Mouse (Mus musculus): ENCODE data around the gene Clpb. TPM values are rescaled to one million over a fixed set of nuclear protein-coding genes. Genes with fewer than 3 reads are reported as not detected.

The Clpb gene
- total RNA-seq, 1 experiment from 2014 or later: 14.6 TPM

GRCm38 (mm10) chr7:101702706-101703105 is 39.3 kb downstream of the Clpb start:
- ATAC-seq (replicated peaks; ENCODE audit: insufficient number of reproducible peaks, low FRiP score, low TSS enrichment, poor library complexity, severe bottlenecking): no peak

DNA sequence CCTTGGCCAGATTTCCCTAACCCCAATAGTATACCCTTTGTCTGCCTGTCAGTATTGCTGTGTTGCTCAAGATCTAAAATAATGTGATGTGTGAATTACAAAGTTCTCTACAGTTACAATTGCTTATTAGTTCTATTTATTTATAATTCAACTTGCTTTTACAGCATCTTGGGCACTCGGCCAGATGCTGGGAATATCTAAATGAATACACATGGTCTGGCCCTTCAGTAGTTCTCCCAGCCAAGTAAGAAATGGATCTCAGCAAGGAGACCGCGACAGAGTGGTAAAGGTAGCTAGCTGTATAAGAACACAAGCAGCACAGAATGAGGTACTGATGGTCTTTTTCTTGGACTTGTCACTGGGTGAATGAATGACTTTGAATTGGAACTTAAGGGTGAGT is 46.2 kb downstream of the Clpb start:
- ATAC-seq (replicated peaks; ENCODE audit: insufficient number of reproducible peaks, low FRiP score, low TSS enrichment, poor library complexity, severe bottlenecking): no peak

DNA sequence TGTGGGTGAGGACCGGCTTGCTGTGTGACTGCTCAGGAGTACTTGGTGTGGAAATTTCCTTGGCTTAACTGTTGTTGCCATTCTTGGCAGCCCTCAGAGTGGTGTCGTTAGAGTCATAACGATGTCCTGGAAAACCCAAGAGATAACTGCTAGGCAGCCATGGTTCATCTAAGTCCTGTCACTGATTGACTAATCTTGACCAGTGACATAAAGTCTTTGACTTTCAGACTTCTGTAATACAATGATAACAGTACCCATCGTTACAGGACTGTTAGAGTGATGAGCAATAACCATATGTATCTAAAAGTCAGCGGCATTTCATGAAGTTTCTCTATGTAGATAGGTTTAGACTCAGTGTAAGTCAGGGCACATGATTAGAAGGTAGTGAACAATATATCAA is 46.8 kb downstream of the Clpb start:
- ATAC-seq (replicated peaks; ENCODE audit: insufficient number of reproducible peaks, low FRiP score, low TSS enrichment, poor library complexity, severe bottlenecking): no peak

DNA sequence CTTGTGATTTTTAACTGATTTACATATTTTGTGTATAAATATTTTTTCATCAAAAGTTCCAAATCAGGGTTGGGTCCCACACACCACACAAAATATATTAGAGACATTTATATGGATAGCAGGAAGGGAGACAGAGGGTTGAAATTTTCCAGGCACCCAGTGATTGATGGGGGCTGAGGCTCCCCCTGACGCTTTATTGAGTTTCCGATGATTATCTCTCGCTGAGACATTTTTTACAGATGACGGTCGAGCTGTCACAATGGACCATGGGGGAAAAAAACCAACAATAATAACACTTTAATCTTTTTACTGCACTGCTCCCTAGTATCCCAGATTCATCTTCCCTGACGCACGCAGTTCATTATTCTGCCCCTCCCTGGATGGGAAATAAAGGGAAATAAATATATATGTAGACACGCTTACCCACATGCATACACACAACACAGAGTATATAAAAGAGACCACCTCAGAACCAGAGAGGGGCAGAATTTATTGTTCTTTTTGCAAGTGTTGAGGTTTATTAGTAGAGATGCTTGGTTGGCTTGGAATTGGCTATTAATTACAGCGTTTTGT is 50.5 kb downstream of the Clpb start:
- ATAC-seq (replicated peaks; ENCODE audit: insufficient number of reproducible peaks, low FRiP score, low TSS enrichment, poor library complexity, severe bottlenecking): no peak

GRCm38 (mm10) chr7:101715041-101715551 is 51.7 kb downstream of the Clpb start:
- no peak for ATAC-seq (replicated peaks; ENCODE audit: insufficient number of reproducible peaks, low FRiP score, low TSS enrichment, poor library complexity, severe bottlenecking)

- no peak for ATAC-seq (replicated peaks; ENCODE audit: insufficient number of reproducible peaks, low FRiP score, low TSS enrichment, poor library complexity, severe bottlenecking)
Measured at GRCm38 (mm10) chr7:101720356-101720755, 56.9 kb downstream of the Clpb start.

DNA sequence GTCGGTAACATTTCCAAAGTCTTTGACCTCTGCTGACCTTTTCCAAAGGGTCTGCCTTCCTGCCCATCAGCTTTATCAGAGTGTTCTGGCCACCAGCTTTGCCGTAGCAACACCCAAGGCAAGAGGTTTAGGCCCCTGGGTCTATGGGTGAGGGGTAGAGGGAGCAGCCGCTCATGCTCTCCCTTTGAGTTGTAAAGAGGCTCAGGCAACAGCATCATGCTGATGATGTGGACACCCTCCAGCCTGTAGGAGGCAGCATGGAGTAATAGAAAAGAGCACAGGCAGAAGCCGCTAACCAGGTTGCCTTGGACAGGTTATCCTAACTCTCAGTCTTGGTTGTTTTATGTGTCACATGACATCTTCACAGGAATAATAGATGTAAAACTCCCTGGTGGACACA is 61.6 kb downstream of the Clpb start:
- ATAC-seq (replicated peaks; ENCODE audit: insufficient number of reproducible peaks, low FRiP score, low TSS enrichment, poor library complexity, severe bottlenecking): no peak

GRCm38 (mm10) chr7:101726980-101727379 is 63.5 kb downstream of the Clpb start:
- no peak for ATAC-seq (replicated peaks; ENCODE audit: insufficient number of reproducible peaks, low FRiP score, low TSS enrichment, poor library complexity, severe bottlenecking)

GRCm38 (mm10) chr7:101732096-101732495 is 68.7 kb downstream of the Clpb start:
- ATAC-seq (replicated peaks; ENCODE audit: insufficient number of reproducible peaks, low FRiP score, low TSS enrichment, poor library complexity, severe bottlenecking): no peak

DNA sequence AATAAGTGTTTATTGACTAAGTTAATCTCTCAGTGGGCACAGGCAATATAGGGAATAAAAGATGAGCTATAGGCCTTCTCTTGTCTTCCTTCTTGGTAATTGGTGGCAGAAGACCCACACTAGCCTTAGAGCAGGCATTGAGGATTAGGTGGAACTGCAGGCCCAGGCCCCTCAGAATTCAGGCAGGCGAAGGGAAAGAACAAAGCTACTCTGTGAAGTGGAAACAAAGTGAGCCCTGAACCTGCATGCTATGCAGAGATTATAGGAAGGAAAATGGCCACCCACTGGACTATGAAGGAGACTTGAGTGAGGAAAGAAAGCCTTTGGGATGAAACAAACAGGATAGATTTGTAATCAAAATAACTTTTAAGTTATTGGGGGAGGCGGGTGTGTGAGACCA is 69.6 kb downstream of the Clpb start:
- ATAC-seq (replicated peaks; ENCODE audit: insufficient number of reproducible peaks, low FRiP score, low TSS enrichment, poor library complexity, severe bottlenecking): no peak

- no peak for ATAC-seq (replicated peaks; ENCODE audit: insufficient number of reproducible peaks, low FRiP score, low TSS enrichment, poor library complexity, severe bottlenecking)
Measured at GRCm38 (mm10) chr7:101735297-101735696, 71.9 kb downstream of the Clpb start.

GRCm38 (mm10) chr7:101737735-101738134 is 74.3 kb downstream of the Clpb start:
- ATAC-seq (replicated peaks; ENCODE audit: insufficient number of reproducible peaks, low FRiP score, low TSS enrichment, poor library complexity, severe bottlenecking): no peak

- no peak for ATAC-seq (replicated peaks; ENCODE audit: insufficient number of reproducible peaks, low FRiP score, low TSS enrichment, poor library complexity, severe bottlenecking)
Measured at GRCm38 (mm10) chr7:101739602-101740001, 76.2 kb downstream of the Clpb start.

DNA sequence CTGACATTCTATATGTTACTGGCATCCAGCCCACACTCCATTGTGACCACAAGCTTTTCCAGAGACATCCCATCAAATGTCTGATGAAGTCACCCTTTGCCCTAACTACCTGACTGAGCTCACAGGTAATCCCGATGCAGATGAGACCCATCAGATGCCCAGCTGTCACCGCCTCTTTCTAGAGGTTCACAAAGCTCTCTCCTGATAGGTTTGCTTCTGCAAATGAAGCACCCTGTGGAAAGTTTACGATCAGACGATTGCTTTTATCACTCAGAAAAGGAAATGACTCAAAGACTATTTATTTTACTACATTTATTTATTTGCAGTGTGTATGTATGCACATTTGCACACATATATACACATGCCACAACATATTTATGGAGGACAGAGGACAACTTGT is 80.1 kb downstream of the Clpb start:
- ATAC-seq (replicated peaks; ENCODE audit: insufficient number of reproducible peaks, low FRiP score, low TSS enrichment, poor library complexity, severe bottlenecking): no peak

- no peak for ATAC-seq (replicated peaks; ENCODE audit: insufficient number of reproducible peaks, low FRiP score, low TSS enrichment, poor library complexity, severe bottlenecking)
Measured at GRCm38 (mm10) chr7:101746559-101747334, 83.3 kb downstream of the Clpb start.

GRCm38 (mm10) chr7:101750268-101750667 is 86.8 kb downstream of the Clpb start:
- ATAC-seq (replicated peaks; ENCODE audit: insufficient number of reproducible peaks, low FRiP score, low TSS enrichment, poor library complexity, severe bottlenecking): no peak

GRCm38 (mm10) chr7:101752346-101752745 is 88.9 kb downstream of the Clpb start:
- ATAC-seq (replicated peaks; ENCODE audit: insufficient number of reproducible peaks, low FRiP score, low TSS enrichment, poor library complexity, severe bottlenecking): no peak

DNA sequence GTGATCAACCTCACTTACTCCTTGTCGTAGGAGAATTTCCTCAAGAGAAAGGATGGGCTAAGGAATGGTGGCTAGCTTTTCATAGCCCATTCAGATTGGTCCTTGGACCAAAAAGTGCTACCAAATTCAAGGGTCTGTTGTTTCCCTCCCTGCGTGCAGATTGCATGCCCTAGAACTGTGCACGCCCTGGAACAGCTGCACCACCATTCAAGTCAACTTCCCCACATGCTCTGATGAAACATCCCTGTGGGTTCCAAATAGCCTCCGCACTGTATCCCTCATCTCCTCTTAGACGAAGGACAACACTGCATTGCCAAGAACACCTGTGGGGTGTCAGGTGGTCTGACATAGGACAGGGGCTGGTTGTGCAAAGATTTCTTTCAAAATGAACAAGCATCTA is 90.1 kb downstream of the Clpb start:
- ATAC-seq (replicated peaks; ENCODE audit: insufficient number of reproducible peaks, low FRiP score, low TSS enrichment, poor library complexity, severe bottlenecking): no peak

- ATAC-seq (replicated peaks; ENCODE audit: insufficient number of reproducible peaks, low FRiP score, low TSS enrichment, poor library complexity, severe bottlenecking): no peak
Measured at GRCm38 (mm10) chr7:101754416-101754815, 91.0 kb downstream of the Clpb start.

DNA sequence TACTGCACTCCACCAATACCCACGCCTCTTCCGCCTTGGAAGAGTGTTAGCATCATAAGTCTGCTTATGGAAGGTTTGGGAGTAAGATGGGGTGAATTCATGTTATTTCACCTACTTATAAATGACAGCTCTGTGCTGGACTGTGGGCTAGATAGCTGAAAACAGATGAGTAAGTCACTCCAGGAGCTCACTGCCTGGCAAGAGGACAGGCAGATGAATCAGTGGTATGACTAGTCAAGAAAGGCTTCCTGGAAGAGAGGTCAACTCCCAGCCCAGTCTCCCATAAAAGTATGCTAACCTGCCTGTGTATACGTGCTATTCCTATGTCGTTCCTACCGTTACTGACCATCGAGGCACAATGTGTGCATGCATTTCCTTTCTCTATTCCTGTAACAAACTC is 91.9 kb downstream of the Clpb start:
- ATAC-seq (replicated peaks; ENCODE audit: insufficient number of reproducible peaks, low FRiP score, low TSS enrichment, poor library complexity, severe bottlenecking): no peak

Measured in monocyte, adult 5-6 weeks (primary cell).